Mouse (Mus musculus) cerebellum, adult 2 months (tissue): ENCODE measurements at regions not wholly inside any gene's neighbourhood (a gene's known extent, or its start where the extent isn't known, plus 50 kb on each side); places are given as distances from the start of the nearest gene placed in this dataset.

Source experiments
- CTCF ChIP-seq: fragments of 200-500 bp; IDR thresholded peaks from 2 replicates; pipeline ENCODE4 v1.5.1; 2011; ENCODE audit warnings: low read depth, mild to moderate bottlenecking, control low read depth, low read length, moderate library complexity, borderline replicate concordance; ENCODE audit not compliant: insufficient read depth
- POLR2A ChIP-seq: fragments of 200-500 bp; IDR thresholded peaks from 2 replicates; pipeline ENCODE4 v1.6.1; 2011; ENCODE audit warnings: low read length, control low read depth, borderline replicate concordance; ENCODE audit not compliant: insufficient read depth

GRCm38 (mm10) chr4:4532196-4532595 lies 261.0 kb downstream of the Impad1 start:
- TF ChIP-seq CTCF = no peak
- no peak for TF ChIP-seq POLR2A
